Mouse (Mus musculus): ENCODE results near the gene Epn2.

The Epn2 gene

DNA sequence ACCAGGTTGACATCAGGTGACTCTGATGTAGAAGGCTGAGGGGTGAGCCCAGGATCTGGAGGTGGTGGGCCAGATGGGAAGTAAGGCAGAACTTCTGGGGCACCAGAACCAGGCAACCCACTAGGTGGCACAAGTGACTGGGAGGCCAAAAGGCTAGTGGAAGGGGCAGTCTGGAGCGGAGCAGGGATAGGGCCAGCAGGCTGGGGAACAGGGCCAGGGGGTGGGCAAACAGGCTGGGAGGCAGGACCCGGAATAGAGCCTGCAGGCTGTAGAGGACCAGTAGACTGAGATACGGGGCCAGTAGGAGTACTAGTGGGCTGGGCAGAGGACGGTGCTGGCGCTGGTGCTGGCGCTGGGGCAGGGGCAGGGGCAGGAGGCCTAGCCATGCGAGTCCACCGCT lies 89.6 kb downstream of the Epn2 start:
- DNase-seq (ENCODE audit: low spot score): no peak

DNA sequence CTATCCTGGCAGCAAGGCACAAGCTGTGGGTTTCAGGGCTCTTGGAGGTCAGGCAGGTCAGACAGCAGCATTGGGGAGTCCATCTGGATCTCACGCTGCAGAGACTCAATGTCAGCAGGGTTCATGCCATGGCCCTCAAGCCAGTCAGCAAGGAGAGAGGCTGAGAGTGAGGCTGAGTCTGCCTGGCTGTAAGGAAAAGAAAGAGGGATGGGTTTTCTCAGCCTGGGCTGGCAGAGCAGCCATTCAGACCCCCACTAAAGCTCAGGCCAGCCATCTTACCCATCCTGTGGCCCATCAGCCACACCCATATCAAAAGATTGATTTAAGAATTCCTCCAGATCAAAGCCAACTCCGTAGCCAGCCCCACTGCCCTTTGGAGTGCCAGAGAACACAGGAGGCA lies 90.4 kb downstream of the Epn2 start:
- no peak for DNase-seq (ENCODE audit: low spot score)

DNA sequence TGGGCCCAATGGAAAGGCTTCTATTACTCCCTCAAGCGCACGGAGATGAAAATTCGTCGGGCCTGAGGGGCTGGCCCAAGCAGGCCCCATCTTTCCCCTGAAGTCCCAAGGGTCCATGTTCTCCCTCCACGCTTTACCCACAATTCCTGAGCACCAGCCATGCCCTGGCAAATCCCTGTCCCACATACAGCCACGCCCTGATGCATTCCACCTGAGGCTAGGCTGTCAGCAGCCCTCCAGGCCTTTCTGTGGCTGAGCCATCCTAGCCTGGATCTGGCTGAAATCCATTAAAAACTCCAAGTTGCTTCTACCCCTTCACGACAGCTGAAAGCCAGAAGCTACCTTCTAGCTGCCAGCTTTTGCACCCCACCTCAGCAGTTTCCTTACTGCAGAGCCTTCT lies 91.6 kb downstream of the Epn2 start:
- no peak for DNase-seq (ENCODE audit: low spot score)

DNA sequence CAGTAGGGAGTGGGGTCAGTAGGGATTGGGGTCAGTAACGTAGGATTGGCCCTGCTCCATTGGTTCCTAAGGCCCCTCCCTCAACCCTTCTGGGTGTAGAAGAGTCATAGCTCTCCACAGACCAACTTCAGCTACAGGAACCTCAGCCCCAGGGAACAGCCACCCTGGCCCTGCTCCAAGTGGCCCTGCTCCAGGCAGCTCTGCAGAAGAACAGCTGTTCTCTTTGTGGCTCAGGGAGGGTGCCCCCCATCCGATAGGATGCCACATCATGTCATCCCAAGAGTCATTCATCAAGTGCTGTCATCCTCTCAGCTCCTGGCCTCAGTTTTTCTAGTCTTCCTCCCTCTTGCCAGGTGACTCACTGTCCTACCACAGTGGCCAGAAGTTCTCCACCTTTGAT lies 92.1 kb downstream of the Epn2 start:
- peak; percentile 42 for DNase-seq (ENCODE audit: low spot score)

DNA sequence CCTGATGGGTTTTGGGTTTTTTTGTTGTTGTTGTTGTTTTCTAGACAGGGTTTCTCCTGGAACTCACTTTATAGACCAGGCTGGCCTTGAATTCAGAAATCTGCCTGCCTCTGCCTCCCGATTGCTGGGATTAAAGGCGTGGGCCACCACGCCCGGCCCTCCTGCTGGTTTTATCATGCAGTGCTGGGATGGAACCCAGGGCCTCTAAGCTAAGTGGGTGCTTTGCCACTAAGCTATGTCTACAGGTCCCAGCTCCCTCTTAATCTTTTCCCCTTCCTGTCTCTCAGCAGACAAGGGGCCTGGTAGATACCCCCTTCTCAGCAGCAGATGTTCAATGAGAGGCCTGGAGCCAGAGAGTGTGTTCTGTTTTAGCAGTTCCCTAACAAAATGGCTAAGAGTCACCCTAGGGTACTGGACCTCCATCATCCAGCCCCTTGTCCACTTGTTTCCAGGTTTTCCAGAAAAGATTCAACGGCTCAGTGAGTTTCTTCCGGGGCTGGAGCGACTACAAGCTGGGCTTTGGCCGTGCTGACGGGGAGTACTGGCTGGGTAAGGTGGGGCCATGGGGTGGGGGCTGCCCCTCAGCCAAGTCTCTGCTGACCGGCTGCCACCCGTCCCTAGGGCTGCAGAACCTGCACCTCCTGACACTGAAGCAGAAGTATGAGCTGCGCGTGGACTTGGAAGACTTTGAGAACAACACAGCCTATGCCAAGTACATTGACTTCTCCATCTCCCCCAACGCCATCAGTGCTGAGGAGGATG lies 92.8 kb downstream of the Epn2 start:
- no peak for DNase-seq (ENCODE audit: low spot score)

DNA sequence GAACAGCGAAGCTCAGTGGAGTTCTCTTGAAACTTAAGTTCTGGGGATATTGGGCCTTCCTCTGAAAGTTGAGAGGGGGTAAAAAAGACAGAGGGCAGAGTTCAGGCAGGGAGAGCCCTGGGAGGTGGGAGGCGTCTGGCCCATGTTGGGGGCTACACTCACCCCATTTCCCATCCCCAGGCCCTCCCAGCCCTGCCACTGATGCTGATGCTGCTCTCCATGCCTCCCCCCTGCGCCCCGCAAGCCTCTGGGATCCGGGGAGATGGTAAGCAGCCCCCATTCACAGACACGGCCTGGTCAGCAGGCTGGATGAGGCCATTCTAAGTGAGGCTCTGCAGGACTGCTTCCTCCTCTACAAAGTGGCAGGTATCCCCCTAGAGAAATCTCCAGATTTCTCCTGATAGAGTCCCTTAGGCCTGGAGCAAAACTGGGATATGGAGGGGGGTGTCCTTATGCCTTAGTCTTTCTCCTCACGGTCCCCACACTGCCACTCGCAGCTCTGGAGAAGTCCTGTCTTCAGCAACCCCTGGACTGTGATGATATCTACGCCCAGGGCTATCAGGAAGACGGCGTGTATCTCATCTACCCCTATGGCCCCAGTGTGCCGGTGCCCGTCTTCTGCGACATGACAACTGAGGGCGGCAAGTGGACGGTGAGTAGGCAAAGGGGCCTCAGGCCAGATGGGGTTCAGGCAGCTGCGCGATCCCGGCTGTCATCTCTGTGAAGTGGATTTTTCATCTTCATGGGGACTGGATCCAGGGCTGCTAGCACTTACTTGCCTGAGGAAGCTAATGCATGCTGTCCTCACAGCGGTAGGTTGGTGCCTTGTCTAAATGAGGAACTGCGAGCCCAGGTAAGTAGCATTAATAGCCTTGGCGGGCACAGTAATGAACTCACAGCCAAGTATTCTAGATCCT lies 93.7 kb downstream of the Epn2 start:
- DNase-seq (ENCODE audit: low spot score): no peak

DNA sequence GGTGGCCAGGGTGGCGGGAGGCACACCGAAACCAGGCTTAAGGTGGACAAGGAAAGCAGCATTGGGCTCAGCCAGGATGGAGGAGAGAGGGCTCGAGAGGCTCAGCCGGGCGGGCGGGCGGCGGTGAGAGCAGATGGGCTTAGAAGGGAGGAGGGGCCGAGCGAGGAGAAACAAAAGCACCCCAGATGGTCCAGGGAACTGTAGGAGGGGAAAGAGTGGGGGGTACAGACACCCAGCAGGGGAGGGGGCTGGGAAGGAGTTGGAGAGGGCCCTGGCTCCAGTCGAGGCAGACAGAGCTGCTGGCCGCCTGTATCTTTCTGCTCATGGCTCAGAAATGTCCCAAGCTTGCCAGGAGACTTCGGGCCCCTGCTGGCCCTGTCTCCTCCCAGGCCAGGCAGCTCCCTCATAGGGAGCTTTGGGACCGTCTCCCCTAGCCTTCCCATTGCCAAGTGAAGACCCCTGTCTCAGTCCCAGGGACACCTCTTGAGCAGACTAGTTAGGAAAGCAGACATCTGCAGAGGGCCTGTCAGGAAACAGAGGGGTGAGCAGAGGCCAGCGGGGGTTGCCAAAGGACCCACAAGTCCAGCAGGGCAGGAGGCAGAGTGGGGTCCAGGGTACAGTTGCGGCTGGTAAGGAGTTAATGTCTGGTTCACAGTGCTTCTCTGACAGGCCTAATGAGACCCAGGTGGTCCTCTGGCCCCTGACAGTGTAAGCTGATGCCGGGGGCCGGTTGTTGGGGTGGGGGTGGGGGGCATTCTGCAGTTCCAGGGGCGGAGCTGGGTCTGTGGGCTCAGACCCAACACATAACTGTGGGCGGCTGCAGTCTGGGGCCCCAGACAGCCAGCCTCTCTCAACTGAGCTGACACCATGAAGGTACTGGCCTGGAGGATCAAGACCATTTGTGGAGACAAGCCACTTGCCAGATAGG lies 94.6 kb downstream of the Epn2 start, which contains the start of gene Mfap4:
Gene Mfap4 (plus strand): TSS at position 819 of the 928 bp plus-strand sequence.
- DNase-seq (ENCODE audit: low spot score): no peak

DNA sequence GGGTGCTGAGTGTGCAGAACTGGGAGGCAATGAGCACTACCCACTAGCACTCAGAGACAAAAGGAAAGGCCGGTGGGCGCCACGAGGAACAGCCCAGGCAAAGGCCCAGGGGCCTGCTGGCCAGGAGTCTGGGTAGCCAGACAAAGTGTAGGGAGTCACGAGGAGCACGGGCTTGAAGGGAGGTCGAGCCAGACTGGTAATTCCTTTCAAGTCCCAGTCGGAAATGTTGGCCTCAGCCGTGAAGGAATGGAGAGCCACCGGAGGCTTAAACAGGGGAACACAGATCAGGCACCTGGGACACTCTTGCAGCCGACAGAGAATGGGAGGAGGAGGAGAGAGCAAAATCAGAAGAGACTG lies 95.3 kb downstream of the Epn2 start:
- no peak for DNase-seq (ENCODE audit: low spot score)

DNA sequence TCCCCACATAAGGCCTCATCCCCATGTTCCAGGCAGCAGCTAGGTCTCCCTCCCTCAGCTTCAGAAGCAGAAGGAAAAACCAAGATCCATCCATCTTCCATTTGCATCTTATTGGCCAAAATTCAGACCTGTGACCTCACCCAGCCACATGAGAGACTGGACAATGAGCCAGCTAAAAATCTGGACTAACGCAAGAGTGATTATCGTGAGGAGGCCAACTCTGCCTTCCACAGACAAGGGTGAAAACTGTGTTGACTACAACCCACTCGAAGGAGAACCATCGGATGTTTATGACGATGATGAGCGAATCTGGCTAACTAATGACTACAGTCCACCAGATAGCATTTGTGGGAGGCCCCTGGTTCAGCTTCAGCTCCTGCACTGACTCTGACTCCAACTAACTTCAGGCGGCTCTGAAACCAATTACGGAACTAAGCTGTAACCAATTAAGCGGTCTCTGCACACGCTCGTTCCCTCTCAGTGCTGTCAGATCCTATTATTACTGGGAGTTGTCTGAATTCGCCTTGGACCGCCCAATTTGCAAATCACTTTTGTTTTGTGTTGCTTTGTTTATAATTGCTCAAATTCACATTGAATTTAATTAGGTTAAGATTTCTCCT lies 96.2 kb downstream of the Epn2 start:
- DNase-seq (ENCODE audit: low spot score): peak; percentile 54

DNA sequence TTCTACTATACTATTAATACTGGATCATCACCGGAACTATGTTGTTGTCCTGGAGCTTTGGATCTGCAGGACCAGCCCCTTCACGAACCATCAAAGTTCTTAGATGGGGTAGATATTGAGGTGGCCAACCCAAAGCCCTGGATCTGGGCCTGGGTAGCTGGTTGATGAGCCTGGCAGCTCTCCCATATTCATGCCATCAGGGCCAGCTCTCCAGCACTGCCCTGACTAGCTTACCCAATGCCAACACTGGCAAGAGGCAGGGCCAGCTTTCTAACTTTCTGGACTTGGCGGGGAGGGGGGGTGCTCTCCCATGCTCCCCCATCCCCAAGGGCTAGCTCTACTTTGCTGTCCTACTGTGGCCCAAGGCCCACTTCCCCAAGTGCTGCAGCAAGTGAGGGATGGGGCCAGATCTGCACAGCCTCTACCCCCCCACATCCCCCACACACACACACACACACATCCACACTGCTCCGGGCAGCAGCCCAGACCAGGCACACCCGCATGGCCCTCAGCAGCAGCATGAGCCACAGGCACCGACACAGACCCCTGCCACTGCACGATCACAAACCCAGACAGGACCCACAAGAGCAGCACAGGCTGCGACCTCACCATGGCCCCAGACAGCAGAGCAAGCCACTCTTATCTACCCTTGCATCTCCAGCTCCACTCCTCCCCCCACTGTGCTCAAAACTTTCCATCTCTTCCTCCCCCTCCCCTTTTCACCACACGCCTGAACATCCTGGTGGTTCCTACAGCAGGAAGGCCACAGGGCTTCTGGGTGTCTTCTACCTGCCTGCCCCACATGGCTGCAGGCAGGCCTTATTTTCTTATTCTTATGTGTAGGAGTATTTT lies 98.0 kb downstream of the Epn2 start:
- no peak for DNase-seq (ENCODE audit: low spot score)

DNA sequence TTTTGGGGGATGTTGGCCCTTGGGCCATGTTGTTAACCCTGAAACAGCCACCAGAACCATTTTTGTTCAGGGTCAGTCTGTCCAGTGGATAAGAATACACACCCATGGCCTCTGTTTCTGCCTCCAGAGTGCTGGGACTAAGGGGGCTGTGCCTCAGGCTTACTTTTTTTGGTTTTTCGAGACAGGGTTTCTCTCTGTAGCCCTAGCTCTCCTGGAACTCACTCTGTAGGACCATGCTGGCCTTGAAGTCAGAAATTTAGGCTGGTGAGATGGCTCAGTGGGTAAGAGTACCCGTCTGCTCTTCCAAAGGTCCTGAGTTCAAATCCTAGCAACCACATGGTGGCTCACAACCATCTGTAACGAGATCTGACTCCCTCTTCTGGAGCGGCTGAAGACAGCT lies 100.7 kb downstream of the Epn2 start:
- no peak for DNase-seq (ENCODE audit: low spot score)

DNA sequence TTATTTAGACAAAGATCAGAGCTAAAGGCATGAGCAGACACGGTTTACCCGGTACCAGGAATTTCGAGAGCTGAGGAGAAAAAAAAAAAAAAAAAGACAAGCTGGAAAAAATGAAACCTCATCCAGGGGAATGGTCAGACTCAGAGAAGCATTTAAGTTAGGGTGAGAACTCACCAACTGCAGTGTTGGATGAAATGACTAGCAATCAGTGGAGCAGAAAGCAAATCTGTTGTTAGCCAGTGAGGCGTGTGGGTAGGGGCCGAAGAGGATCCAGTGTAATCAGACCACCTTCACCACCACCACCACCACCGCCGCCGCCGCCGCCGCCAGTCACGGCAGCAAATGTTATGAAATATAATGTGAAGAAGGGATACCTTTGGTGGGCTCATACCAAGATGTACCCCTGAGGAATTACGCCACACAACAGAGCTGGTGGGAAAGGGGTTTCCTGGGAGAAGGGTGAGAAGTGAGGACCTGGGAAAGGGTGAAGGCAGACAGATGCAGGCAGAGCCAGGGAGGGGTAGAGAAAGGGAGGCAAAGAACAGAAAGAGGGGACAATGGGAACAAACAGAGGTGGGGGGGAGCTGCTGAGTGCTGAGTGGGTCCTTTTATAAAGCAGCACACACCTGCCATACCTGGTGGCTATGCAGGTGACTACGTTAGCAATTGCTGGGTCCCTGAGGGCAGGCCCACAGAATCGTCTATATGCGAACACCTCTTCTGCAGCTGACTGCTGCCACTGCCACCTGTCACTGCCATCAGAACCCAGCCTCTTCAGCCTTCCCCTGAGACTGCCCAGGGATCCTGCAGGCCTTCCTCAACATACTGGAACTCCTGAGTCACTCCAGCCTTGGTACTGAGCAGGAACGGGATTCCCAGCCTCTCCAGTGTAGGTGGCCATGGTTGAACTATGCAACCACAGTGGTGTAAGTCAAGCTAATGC lies 101.7 kb downstream of the Epn2 start:
- no peak for DNase-seq (ENCODE audit: low spot score)

DNA sequence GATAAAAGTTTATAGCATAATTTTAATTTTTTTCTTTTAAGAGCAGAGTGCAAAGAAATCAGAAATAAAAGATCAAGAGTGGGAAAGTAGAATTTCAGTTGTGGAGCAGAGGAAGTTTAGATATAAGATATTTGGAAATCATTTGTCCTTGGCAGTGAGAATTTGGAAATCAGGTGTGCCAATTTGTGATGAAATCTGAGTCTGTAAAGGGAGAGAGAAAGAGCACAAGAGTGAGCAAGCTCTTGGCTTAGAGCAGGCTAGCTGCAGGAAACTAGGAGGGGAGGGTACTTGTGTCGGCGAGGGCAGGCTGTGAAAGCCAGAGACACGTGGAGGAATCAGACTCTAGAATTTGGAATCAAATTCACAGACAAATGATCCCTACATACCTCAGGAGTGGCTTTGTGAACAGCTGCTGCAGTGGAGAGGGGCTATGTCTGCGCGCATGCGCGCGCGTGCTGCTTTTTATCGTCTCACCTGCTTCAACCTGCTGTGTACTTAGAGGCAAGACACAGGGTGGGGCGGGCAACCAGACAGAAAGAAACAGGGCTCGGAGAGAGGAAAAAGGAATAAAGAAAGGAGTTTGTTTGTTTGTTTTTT lies 102.6 kb downstream of the Epn2 start:
- DNase-seq (ENCODE audit: low spot score): peak; percentile 54

DNA sequence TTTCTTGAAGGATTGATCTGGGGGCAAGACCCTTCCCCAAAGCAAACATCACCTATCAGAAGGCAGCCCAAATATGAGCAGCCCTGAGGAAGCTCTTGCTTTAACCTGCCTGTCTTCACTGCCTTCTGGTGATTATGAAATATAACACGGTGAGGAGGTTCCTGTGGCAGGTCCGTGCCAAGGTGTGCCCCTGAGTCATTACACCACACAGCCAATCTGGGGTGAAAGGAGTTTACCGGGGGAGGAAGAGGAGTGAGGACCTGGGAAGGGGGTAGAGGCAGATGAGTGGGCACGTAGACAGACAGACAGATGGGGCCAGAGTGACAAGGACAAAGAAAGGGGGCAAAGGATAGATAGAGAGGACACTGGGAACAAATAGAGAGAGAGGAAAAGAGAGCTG lies 105.9 kb downstream of the Epn2 start:
- DNase-seq (ENCODE audit: low spot score): no peak

DNA sequence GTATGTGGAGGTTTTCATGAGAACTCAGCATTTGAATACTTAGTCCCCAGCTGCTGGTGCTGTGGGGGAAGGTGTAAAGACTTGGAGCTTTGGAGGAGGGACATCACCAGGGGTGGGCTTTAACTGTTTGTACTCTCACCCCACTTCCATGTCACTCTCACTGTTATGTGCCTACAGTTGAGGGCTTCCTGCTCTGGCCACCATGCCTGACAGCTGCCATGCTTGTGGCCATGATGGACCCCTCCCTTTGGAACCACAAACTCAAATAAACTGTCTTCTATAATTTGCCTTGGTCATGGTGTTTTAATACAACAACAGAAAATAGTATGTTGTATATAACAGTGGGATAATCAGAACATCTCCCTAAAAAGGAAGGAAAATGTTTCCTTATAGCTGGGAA lies 108.6 kb downstream of the Epn2 start:
- DNase-seq (ENCODE audit: low spot score): no peak

DNA sequence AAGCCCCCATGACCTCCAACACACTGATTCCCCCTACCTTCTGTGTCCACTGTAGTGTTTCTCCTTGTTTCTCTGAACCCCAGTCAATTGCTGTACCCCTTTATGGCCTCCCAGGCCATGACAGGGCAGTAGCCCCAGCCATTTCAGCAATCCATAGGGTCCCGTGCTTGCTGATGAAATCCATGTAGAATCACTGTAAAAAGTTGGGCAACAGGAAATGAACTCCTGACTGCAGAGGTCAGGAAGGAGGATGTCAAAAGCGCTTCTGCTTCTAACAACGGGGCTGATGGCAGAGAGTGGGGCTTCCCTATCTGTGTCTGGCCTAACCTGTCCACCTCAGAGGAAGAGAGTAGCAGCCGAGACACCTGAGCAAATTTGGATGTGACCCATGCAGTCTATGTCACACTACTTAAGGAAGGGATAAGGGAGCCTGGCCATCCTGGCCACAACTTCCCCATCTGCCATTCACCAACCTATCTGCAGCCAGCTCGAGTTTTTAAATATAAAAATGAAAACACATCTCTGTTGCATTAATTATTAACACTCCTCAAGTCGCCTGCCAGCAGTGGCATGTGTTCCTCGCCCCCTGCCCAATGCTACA lies 110.1 kb downstream of the Epn2 start:
- no peak for DNase-seq (ENCODE audit: low spot score)

DNA sequence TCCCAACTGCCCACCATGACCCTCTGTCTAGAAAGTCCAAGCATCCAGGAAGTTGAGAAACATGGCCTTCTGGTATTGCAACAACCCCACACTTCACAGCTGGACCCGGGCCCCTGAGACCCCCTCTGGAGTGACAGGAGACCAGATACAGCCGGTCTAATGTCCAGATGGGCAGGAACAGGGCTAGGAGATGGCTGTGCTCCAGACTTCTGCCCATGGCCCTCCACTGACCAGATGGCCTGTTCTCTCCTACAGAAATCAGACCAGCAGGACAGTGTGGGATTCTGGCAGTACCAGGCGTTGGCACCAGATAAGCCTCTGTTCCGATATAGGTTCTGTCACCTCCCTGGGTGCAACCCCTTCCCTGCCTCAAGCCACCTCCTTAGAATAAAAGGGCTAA lies 111.0 kb downstream of the Epn2 start:
- DNase-seq (ENCODE audit: low spot score): no peak
